Mouse (Mus musculus) ovary, adult 18-20 months (tissue): ENCODE results near the gene Wdr91.

Experiments used
- DNase-seq: peaks from one replicate; pipeline ENCODE4 v3.0.0; 2022; ENCODE audit warnings: low spot score, mixed read lengths

Wdr91 gene

DNA sequence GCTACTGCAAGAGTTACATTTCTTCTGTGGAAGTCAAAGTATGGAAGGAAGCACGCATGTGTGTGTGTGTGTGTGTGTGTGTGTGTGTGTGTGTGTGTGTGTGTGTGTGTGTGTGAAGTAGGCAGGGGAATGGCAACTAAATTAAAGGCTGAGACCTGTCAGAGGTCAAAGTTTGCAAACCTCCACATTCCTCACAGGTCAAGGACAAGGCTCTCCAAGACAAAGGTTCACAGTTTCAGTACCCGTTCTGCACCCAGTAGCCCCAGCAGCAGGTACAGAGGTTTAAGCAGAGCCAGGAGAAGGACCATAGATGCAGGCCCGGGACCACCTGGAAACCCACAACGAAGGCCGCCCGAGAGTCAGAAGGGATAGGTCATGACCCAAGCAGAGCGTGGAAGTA is 8.5 kb upstream of the Wdr91 start:
- DNase-seq: no peak

DNA sequence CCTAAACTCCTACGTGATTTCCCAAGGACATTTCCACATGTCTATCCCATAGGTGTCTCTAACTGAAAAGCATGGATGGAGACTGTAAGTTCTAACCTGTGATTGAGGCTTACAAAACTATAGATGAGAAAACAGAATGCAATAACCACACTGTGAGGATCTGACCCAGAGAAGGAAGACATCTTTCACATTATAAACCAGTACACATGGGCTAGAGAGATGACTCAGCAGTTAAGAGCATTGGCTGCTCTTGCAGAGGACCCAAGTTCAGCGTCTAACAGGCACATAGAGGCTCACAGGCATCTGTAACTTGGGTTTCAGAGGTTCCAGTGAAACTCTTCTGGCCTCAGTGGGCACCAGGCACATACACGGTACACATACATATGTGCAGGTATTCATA is 3.8 kb upstream of the Wdr91 start:
- DNase-seq: no peak

DNA sequence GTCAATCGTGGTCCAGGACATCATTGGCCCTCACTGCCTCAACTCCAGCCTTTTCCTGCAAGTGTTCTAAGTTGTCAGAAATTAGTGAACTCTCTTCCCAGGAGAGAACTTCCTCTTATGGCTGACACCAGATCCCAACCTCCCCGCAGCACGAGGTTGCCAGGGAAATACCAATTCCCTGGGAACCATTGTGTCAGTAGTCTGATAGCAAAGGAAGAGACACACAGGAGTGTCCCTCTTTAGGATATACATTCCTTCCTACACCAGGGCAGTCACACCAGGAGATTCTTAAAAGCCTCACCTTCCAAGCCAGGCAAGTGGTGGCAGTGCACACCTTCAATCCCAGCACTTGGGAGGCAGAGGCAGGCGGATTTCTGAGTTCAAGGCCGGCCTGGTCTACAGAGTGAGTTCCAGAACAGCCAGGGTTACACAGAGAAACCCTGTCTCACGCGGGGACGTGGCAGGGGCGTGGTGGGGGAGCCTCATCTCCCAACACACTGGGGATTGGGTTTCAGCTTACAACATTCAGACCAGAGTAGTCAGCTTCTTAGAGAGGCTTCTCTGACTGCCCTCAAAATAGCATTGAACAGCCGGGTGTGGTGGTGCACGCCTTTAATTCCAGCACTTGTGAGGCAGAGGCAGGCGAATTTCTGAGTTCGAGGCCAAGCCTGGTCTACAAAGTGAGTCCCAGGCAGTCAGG is 2.8 kb upstream of the Wdr91 start:
- DNase-seq: no peak

DNA sequence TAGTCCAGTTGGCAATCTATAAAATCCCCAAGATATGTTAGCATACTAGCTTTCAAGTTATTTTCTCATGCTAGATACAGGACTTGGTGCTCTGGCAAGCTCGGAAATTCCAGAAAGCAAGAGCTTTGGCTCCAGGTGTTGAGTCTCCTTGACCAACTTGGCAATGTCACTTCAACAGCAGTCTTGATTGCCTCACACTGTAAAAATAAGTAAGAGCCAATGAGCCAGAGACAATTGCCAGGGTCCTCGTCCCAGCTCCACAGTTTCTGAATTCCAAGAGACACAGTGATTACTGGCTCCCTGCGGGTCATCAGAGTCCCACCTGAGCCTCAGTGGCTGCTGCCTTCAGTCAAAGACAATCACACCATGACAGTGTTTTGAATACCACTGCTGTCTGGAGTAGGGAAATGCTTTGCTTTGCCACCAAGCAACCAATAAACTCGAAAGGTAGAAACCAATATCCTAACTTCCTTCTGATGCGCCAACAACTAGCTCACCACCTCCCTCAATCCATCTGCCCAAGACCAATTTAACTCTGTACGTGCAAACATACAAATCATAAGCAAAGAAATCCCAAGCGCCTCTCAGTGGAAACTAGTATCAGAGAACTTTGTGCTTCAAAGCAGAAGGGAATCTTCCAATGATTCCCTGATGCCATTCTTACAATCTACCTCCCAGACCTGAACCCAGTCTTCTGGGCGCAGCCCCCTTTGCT is 888 bp downstream of the Wdr91 start:
- no peak for DNase-seq

DNA sequence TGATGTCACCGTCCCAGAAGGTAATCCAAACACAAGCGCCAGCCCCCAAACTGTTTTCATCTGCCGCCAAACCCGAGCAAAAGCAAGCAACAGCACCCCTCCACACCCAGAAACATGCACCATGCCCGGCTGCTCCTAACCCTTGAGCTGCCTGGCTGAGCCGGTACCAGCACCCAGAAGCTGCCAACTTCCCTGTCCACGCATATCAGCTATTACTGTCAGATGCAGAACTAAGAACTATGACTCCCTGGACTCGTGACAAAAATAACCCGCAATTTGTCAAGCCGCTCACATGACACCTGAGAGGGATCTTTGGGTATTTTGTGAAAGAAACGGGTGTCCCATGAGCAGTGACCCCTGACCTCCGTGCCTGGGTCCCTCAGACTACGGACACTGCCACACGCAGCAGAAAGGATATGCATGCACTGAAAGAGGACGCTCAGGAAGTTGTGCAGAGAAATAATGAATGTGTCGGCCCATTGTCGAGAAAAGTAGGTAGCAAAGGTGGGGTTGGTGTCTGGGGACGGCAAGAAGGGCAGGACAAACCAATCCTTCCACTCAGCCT is 2.9 kb downstream of the Wdr91 start:
- no peak for DNase-seq

DNA sequence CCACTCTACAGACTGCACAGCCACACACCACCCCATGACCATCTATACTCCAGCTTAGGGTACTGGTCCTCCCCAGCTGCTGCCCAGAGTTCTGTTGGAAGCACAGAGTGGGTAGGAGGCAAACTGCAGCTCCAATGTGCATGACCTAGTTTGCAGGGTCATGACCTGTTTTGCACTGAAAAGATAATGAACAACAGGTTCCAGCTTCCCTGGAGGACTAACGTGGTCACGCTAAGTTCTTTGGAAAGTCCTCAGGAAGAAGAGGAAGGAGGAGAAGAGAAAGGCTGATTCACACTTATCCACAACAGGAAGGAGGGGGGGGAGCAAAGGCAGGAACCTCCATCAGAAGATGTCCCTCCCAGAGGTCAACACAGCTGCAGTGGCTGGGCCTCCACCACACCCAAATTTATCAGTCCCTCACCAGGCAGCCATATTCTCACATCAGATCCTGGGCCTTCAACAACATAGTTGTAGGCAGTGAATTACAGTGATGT is 3.5 kb downstream of the Wdr91 start:
- no peak for DNase-seq

DNA sequence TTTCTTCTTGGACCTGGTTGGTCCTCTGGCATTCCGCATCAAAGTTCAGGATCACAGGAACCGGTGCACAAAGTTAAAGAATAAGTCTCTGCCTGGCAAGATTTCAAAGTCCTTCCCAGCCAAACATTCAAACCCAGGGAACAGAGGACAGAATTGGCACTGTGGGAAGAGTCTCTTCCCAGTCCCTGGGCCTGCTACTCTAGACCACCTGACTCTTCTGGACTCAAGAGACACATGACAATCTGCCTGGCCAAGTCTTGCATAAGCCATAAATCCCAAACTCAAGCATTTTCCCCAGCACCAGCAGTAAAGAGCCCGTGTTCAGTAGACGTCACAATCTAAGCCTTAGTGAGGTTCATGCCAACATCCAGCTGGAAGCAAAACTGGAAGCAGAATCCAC is 4.0 kb downstream of the Wdr91 start:
- DNase-seq: no peak

DNA sequence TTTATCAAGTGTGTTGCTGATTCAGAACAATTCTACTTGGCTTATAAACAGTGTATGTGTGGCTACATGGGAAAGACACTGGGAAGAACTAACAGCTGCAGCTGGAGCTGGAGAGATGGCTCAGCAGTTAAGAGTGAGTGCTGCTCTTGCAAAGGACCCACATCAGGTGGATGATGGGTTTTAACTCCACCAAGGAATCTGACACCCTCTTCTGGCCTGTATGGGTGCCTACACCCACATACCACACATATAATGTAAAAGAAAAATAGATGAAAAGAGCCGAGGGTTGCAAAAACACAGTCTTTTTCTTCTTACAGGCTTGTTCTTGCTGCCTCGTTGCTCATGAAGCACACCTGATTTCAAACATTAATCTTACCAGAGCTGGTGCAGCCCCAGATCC is 4.6 kb downstream of the Wdr91 start:
- no peak for DNase-seq

DNA sequence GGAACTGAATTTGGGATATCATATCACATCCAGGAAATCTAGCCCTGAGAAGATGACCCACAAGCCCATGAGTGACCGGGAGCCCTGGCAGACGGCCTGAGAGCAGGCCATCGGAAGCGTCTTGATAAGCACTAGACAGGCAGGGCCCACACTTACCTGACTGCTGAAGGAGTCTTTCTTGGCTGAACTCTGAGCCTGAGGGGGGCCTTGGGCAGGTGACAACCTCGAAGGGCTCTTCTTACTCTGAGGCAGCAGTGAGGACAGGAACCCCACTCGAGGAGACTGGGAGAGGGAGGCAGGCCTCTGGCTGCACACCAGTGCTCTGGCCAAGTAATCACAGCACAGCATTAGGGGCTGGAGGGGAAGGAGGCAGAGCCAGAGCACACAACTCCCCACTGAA is 6.3 kb downstream of the Wdr91 start:
- DNase-seq: no peak

DNA sequence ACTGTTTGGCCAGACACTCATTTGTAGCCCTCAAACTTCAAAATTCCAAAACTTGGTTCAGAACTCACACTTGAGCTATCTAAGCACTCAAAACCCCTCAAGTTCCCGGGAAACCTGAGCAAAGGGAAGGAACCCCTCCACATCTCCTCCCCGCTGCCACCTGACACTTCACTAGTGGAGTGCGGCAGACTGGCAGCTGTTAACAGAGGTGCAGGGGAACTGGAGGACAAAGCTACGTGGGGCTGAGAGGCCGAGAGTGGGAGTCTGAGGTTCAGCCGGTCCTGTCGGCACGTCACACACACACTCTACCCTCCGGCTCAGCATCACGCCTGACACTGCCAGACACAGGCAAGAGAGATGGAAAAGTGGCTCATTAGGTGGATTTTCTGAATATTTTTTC is 6.8 kb downstream of the Wdr91 start:
- DNase-seq: no peak

DNA sequence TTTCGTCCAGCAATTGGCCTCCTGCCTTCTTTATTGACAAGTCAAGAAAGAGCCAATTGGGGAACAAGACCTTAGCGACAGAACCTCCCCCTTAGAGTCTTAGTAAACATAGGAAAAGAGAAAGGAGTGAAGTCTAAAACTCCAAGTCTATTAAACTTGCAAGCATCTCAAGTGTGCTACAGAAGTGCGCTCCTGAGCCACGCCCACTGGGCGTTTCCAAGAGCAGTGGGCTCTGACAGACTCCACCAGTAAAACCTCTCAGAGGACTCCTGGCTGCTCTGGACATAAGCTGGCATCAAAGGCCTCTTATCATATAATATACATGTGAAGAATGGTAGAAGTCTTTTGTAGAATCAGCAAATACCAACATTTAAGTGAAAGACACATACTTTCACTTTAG is 7.2 kb downstream of the Wdr91 start:
- DNase-seq: no peak

DNA sequence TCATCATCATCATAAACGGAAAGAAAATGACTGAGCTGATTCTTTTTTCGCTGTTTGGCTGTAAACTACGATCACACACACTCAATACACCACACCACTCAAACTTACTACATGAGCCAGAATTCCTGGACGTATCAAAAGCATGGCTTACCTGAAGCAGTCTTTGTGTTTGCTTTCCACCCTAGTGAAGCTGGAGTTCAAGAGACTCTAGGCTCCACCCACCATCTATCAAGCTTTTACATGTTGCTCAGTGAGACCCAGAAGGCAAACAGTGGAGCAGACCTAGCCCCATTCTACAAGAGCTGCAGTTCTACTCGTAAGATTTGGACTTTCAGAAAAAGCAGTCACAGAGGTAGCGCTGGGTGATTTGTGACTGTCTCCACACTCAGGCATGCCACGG is 8.1 kb downstream of the Wdr91 start:
- DNase-seq: no peak

DNA sequence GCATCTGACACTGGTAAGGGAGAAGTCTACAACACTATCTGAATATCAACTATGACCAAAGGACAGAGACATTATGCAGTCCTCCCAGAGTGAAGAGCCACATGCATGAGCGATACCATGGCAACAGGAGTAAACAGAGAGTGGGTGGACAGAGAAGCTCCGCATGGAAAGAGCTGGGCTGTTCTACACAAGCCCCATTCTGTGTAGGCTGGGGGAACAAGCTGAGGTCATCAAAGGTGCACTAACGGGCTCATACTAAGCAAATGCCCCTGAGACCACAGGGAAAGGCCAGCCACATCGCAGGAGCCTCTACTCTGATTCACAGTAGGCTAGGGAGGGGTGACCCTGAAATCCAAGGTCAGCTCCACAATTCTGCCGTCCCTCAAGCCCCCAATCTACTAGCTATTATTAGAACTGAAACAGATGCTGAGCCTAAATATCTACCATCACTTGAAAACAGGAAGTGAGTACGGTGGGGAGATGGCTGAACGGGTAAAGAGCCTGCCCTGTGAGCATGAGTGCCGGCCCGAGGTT is 8.7 kb downstream of the Wdr91 start:
- DNase-seq: no peak

DNA sequence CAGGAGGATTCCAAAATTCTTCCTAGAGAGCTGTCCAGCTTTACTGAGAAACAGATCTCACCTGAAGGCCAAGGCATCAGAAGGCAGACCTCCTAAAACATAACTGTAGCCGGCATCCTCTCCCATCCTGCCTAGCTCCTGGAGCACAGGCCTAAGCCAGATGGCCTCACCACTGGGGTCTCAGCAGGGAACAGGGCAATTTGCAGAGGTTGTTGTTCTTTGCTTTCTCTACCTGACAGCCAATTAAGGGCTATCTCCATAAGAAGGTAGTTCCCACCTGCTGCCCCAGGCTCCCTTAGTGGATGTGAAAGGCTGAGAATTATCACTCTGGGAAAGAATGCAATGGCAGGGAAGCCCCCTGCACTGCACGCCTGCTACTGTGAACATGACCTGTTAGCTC is 9.7 kb downstream of the Wdr91 start:
- DNase-seq: no peak

DNA sequence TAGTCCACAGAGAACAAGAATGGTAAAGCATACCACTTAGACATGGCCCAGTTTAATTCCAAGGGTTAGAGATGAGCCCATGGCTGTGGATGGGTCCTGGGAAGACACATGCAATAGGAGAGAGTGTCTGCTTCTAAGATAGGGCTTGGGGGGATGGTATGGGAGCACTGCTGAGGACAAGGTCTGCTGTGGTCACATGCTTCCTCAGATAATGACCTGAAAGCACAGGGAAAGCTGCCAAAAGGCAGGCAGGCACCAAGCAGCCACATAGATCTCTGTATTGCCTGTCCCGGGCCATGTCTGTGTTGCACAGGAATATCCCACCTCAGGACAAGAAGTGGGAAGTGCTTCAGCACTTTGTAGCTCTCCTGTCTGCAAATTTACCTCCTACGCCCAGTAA is 11.5 kb downstream of the Wdr91 start:
- DNase-seq: peak; percentile 62

DNA sequence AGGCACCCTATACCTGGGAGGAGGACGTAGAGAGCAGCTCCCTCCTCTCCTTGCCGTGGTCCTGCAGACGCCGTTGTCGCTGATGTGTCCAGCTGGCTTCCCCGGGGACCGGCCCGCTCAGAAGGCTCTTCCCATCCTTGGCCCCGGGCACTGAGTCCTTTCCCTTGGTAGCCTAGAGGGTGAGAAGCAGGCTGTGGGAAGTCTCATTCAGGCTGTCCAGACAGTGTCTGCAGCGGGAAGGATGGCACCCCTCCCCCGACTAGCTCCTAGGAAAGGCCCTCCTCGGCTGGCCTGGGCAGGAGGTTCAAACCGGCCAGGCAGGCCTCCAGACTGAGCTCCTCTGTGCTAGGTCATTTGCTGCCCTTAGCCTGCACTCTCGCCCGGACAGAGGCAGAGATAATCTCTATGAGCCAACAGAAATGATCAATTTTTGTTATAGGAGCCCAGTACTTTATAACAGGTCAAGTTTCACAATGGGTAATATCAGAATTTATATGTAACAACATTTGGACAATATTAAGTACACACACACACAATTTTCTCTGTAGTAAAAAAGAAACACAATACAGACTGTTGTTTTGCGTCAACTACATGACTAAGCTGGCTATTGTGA is 14.4 kb downstream of the Wdr91 start:
- DNase-seq: no peak

DNA sequence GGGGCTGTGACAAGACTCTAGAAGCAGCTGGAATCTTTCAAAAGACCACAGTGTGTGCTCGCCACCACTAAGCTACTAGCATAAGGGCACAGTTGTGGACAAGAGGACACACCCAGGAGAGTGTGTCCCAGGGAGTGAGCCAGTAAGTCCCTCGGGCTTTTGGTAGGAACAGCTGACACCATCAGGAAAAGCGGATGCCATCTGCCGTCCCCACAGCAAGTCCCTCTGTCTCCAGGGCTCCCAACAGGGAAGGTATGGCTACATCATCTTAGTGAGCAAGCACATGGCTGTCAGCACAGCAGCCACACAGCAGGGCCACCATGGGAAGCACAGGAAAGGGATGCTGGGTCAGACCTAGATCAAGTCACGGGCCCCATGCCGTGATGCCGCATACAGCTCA is 15.1 kb downstream of the Wdr91 start:
- DNase-seq: no peak

DNA sequence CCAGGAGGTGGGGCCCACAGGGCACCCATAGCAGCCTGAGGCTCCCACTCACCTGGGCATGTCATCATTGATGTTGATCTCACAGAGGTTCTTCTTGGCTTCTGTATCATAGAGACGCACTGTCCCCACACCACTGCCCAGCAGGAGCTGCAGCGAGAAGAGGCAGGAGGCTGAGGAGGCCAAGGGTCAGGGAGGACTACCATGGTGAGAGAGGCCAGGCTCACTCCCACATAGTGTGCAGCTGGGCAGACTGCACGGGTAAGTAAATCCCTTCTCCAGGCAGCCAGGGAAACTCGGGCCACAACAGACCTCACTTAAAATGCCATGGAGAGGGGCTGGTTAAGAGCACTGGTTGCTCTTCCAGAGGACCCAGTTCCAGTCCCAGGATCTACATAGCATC is 21.5 kb downstream of the Wdr91 start:
- DNase-seq: no peak

DNA sequence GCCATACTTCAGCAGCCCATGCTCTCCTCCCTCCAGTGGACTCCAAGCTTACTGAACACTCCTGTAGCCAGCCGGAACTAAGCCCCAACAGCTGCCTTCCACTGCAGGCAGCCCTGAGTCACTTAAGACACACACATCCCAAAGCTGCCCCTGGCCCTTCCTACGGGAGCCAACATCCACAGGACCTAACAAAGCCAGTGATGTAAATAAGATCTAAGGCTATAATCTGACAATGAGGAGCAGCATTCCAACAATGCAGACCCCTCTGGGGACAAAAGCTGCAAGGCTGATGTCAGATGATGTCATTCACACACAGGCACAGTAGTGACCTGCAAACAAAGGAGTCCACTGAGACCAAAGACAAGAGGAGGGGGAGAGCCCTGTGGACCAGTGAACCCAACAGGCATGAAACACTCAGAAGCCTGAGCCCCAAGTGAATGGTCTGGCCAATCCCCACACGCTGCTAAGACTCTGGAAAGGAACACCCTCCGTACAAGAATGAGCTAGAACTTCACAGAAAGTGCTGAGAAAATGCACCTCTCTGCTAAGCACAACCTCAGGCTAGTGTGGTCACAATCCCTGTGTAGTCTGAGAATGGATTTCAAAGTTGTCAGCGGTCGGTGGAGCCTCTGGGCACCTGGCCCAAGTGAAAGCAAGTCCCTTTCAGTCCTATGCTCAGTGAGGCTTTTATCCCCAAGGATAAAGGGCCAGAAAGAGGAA is 23.4 kb downstream of the Wdr91 start:
- DNase-seq: no peak

DNA sequence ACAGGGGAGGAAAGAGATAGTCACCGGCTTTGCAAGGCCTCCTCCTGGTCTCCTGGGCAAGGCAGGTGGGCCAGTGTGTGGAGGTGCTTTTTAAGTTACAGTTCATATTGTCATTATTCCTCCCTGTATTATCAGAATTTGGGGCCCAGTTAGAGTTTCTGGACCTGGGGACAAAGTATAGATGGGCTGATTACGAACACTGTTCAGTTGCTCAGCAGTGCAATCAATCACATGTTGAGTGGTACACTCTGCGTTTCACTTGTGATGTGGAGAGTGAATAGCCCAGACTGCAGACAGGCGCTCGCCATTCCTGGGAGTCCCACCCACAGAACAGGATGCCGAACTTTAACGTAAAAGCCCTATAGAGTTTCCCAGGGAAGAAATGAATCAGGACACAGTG is 26.0 kb downstream of the Wdr91 start:
- no peak for DNase-seq

DNA sequence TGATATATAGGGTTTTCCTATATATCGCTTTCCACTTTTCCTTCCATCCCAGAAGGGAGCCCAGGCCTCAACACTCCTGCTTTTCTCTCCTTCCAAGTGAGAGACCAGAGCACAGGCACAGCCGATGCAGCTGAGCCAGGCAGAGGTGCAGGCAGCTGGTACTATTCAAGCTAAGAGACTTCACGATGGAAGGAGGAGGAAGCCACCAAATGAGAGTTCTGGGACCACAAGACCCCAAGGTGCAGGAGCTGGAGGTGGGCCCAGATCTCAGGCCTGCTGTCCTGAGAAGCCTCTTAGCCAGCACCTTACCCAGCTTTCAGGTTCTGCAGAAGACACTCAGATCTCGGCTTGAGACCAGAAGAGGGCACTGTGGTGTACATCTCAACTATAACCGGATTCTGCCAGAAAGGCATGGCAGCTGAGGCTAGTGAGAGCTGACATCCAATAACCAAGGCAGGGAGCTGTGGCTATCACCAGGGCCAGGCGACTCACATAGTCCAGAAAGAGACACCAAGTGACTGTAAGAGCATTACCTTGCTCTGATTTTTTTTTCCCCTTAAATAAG is 30.7 kb downstream of the Wdr91 start:
- DNase-seq: no peak
